Mouse (Mus musculus): ENCODE data around the gene Arl5c. TPM values are rescaled to one million over a fixed set of nuclear protein-coding genes. Genes with fewer than 3 reads are reported as not detected.
A peak's percentile ranks its signal among the peaks of the same experiment; 100 is the strongest.

Gene Arl5c
- polyA plus RNA-seq, 2 experiments from 2014 or later, result 70.4 to 78.5 TPM

GRCm38 (mm10) chr11:97987551-97988526 lies 8.1 kb downstream of the Arl5c start:
- ATAC-seq, result peak; percentile 56

DNA sequence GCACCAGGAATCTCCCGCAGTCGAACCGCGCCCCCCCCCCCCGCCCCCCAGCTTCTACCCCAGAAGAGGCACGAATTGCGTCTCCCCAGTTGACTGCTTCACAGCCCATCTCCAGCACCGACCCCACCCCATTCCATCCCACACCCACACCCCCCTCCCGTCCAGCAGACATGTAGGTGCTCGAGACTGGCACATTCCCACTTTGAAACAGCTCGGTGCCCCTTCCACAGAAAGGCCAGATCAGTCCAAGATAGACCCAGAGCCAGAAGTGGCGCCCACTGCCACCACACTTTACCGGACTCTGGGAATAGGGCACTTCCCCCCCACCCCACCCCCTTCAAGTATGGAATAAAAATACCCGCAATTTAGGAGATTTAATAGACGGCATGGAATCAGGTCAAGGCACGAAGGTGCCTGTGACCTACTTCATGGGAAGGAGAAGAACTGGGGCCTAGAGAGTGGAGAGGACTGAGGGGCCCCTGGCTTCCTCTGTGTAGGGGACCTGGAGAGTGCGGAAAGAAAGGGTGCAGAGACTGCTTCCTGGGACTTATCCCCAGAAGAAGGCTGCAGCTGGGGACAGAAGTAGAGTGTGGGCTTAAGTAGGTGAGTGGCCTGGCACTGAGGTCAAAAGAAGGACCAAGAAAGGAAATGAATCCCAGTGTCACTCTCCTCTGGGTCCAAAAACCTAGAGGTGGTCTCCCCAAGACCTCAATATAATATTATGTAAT lies 9.1 kb downstream of the Arl5c start:
- no peak for ATAC-seq

GRCm38 (mm10) chr11:97985727-97986677 lies 10.0 kb downstream of the Arl5c start, which contains the start of gene Plxdc1:
Gene Plxdc1 (minus strand): TSS chr11:97986444.
- ATAC-seq, result no peak

DNA sequence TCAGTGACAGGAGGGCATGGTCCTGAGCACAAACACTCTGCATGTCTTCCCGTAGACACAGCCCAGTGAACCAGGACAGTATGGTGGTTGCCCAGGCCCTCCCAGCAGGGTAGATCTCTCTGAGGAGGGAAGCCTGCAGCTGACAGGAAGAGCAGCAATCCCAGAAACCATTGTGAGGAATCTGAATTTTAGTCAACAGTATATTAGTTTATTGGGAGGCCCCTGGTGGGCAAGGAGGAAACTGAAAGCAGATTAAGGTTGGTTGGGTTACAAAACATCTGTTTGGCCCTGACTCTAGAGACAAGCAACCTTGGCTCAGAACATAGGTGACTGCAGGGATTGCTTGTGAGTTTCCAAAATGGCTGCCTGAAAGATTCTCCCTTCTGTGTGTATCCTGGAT lies 12.0 kb downstream of the Arl5c start:
- no peak for ATAC-seq

GRCm38 (mm10) chr11:97983506-97983905 lies 12.5 kb downstream of the Arl5c start:
- ATAC-seq, result no peak

DNA sequence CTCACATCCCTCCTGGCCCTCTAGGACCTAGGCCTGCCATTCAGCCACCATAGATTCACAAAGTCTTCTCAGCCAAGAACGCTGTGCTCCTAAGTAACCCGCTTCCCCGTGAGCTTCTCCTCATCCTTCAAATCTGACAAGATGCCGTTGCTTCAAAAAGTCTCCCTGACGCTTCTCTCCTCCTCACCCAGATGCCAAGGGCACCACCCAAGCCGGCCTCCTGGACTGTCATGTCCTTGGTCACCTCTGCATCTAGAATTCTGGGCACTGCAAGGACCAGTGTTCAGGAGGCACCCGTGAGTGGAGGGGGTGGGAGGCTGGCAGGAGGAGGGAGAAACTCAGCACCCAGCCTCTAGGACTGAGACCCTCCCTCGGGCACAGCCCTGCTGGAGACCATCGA lies 13.3 kb downstream of the Arl5c start:
- no peak for ATAC-seq

- ATAC-seq, result no peak
These were observed 15.4 kb downstream of the Arl5c start for GRCm38 (mm10) chr11:97980531-97980966.

GRCm38 (mm10) chr11:97979824-97980495 lies 16.0 kb downstream of the Arl5c start:
- no peak for ATAC-seq

DNA sequence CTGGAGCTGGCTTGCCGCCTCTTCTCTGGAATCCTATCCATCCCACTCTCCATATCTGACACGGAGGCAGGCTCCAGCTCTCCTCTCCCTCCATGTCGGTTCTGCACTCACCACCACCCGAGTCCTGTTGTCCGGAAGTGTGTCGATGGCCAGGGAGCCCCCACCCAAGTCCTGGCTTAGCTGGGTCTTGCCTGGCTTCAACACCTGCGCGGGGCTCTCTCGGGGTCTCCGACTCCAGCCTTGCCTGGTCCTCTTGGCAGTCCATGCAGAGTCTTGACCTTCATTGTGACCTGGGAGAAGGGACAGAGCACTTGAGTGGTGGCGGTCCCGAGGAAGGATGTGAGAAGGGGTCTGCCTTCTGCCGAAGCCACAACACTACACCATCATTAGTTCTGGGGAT lies 17.6 kb downstream of the Arl5c start:
- no peak for ATAC-seq

DNA sequence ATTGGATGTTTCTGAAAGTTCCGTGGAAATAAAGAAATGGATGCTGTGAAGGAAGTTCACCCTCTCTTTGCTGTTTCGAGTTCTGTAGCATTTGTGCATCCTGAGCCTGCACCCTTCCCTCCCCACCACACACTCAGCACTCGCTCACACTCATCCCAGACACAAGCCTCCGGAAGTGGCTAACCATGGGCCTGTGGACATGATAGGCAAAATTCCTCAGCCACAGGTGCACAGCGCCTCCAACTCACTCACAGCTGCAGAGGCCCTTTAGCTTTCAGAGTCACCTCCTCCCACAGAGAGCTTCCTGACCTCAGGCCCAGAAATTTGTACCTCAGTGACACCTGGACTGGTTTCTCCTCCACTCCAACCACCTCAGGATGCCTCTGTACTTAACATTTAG lies 18.2 kb downstream of the Arl5c start:
- no peak for ATAC-seq

GRCm38 (mm10) chr11:97974746-97975145 lies 21.2 kb downstream of the Arl5c start:
- no peak for ATAC-seq

DNA sequence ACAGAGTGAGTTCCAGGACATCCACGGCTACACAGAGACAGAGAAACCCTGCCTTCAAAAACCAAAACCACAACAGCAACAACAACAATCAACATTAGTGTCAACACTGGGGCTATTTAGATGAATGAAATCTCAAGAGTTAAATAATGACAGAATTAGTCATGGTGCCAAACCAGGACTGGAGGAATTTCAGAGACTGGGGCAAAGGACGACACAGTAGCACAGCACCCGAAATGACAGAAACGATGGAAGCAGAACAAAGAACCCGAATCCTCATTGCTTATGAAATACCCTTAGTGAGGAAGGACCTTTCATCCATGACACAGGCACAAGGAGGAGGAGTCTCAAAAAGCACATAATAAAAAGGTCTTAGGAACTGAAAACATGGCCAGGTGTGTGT lies 21.8 kb downstream of the Arl5c start:
- no peak for ATAC-seq

DNA sequence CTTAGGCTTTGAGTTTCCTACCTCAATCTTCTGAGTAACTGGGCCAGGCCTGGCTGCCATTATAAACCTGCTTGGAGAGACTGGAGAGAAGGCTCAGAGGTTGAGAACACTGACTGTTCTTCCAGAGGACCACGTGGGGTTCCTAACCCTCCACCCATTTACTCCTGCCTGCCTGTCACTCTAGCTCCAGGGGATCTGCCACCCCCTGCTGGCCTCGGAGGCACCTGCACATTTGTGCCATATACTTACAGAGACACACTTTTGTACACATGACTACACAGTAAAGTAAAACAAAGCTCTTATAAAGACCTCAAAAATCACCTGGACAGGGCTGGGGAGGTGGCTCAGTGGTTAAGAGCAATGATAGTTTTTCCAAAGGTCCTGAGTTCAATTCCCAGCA lies 23.5 kb downstream of the Arl5c start:
- no peak for ATAC-seq

- ATAC-seq, result no peak
These were observed 24.7 kb downstream of the Arl5c start for GRCm38 (mm10) chr11:97971232-97971631.

GRCm38 (mm10) chr11:97970771-97971170 lies 25.2 kb downstream of the Arl5c start:
- ATAC-seq, result no peak

DNA sequence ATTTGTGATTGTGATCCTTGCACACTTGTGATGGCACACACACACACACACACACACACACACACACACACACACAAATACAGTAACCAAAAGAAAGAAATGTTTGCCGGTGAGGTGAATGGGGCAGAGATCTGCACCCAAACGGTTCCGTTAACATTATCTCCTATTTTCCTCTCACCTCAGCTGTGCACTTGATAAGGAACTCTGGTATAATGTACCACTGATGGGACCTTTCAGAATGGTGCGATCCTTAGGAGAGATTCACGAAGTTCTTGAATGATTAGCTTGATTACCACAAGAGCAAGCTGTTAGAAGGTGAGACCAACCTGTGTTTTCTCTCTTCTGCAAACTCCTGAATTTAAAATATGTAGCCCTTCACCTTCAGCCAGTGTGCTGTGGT lies 27.6 kb downstream of the Arl5c start:
- ATAC-seq, result no peak

GRCm38 (mm10) chr11:97967114-97967513 lies 28.9 kb downstream of the Arl5c start:
- no peak for ATAC-seq

- ATAC-seq, result no peak
These were observed 35.1 kb downstream of the Arl5c start for GRCm38 (mm10) chr11:97960907-97961306.

- no peak for ATAC-seq
These were observed 36.7 kb downstream of the Arl5c start for GRCm38 (mm10) chr11:97959300-97959680.

GRCm38 (mm10) chr11:97958641-97959299 lies 37.2 kb downstream of the Arl5c start:
- no peak for ATAC-seq

GRCm38 (mm10) chr11:97956905-97957560 lies 38.9 kb downstream of the Arl5c start:
- no peak for ATAC-seq
